Mouse (Mus musculus) lung, adult 2 months (tissue): ENCODE results near the gene Tlx3. TPM values are rescaled to one million over a fixed set of nuclear protein-coding genes. Genes with fewer than 3 reads are reported as not detected.

Experiments used
- DNase-seq: peaks from one replicate; pipeline ENCODE4 v3.0.0; 2022
- H3K4me1 ChIP-seq: fragments of 200-500 bp; 2 replicates; pipeline ENCODE4 v1.6.1; 2011; ENCODE audit warnings: low read length; ENCODE audit not compliant: control insufficient read depth, insufficient read depth
- H3K4me3 ChIP-seq: fragments of 200-500 bp; replicated peaks from 2 replicates; pipeline ENCODE3; 2011; ENCODE audit warnings: low read depth, mild to moderate bottlenecking, control low read depth, low read length; ENCODE audit errors: extremely low read depth
- CTCF ChIP-seq: fragments of 200-500 bp; IDR thresholded peaks from 2 replicates; pipeline ENCODE4 v1.5.1; 2011; ENCODE audit warnings: mild to moderate bottlenecking, low read length, control low read depth; ENCODE audit not compliant: insufficient read depth
- POLR2A ChIP-seq: fragments of 200-500 bp; IDR thresholded peaks from 2 replicates; pipeline ENCODE4 v1.6.1; 2011; ENCODE audit warnings: low read depth, mild to moderate bottlenecking, control low read depth, low read length, borderline replicate concordance; ENCODE audit errors: extremely low read depth
- WGBS: fragments of 180-500 bp; shearing (Covaris S2); methylation state at CpG from one replicate; pipeline ENCODE4 v1.1.7; 2018; 5-methylcytosine and 5-hydroxymethylcytosine counted together
- polyA plus RNA-seq: library from polyadenylated mRNA; depleted of rRNA; stranded (reverse); fragments of >200 nt; gene quantifications from 2 replicates; pipeline ENCODE4 v1.2.3, GENCODE M21; 2012; rRNA removed

The Tlx3 gene
- polyA plus RNA-seq, result not detected in 2 replicates

DNA sequence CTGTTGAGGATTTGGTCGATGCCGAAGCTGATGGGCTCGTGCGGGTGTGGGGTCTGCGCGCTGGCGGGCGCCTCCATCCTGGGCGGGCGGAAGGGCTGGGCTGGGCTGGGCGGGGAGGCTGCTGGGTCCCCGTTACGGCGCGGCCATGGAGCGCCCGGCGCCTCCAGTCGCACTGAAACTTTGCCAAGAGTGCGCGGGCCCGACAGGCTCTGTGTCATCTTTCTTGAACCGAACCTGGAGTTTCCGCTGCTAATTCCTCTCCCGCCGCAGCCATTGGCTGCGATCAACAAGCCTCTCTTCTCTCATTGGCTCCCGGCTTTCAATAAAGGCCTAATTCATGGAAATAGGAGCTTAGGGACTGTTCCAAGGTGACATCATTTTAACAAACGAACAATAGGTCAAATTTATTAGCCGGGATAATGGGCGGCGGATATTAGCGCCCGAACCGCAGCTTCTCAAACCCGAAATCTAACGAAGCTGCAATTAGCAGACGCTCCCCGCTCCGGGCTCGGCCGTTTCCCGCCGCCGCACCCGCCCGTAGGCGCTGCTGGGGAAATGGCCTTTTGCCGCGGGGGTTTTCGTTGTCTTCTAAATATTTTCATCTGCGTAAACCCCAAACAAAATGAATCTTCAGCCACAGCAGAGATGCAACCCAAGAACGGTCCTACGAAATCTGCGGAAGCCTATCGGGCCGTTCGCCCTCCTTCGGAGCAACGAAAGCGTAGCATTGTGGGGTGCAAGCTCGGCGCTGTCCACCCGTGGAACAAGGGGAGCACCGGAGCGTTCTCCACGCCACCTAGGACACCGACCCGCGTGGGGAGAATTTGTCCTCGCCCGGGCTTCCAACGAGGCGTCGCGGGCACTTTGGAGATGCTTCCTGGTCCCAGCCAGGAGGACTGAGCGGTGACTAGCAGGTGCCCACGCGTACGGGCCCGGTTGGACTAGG, at the start of gene Tlx3:
Tlx3 (minus strand) TSS at position 207 of the 946 bp plus-strand sequence.
- TF ChIP-seq CTCF (no peak), POLR2A (no peak)
- peak; percentile 31 for DNase-seq
- Histone ChIP-seq H3K4me1 (no peaks in the 10 kb centered on the region), H3K4me3 (no peak within 1 kb of the TSS)
- 3% methylated on average over 79 of the region's 81 CpGs for WGBS

DNA sequence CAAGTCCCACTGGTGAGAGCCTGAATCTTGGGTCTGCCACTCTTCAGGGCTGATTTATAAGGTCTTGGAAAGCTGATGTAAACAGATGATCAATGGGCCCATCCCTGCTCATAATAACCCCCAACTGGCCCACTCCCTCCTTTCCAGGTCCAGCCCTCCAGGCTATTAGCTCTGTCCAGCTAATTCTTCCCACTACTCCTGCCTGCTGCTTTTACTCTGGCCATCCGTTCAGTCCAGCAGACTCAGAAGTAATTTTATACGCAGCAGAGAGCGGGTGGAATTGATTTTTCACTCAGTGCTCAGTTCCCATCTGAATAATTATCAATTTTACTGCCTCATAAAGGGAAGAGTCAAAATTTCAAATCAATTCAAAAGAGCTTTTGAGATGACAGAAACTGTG, 36.9 kb upstream of the Tlx3 start:
- DNase-seq, result no peak
- Histone ChIP-seq H3K4me1 (no peaks in the 10 kb centered on the region), H3K4me3 (no peak overlapping the region)
- WGBS, result 83% methylated on average over 3 of the region's 3 CpGs
- no peak for TF ChIP-seq CTCF
- TF ChIP-seq POLR2A, result no peak

DNA sequence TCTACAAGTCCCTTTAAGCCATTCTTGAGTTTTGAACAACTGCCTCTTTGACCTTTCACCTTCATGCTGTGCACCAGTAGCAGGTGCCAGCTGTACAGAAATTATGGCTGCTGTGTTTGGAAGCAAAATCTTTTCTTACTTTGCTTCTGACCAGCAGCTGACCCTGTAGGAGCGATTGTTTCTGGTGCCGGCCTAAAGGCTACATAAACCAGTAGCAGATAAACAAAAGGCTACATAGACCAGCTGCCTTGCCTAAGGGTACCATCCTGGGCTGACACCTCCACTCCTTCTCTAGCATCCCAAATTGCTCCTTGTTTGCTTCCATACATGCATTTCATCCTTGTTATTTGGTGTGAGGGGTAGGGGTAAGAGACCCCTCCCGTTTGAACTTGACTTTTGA, 30.7 kb upstream of the Tlx3 start:
- TF ChIP-seq POLR2A (no peak), CTCF (no peak)
- no peak for DNase-seq
- H3K4me3 ChIP-seq, result no peak overlapping the region
- H3K4me1 ChIP-seq, result no peaks in the 10 kb centered on the region
- WGBS, result 68% methylated on average over 3 of the region's 3 CpGs

DNA sequence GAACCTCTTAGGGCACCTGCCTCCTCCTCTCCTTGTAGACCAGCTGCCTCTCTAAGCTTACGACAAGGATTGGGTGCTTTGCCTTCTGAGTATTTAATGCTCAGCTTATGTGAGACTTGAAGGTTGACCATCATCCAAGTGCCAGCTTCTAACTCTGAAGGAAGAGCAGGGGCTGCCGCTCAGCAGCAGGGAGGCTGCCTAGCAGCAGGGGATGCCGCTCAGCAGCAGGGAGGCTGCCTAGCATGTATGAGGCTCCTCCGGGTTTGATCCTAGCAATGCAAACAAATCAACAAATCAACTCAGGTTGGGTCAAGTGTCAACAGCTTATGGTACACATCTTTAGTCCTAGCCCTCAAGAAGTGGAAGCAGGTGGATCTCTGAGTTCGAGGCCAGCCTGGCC, 28.7 kb upstream of the Tlx3 start:
- Histone ChIP-seq H3K4me1 (no peaks in the 10 kb centered on the region), H3K4me3 (no peak overlapping the region)
- TF ChIP-seq CTCF (no peak), POLR2A (no peak)
- WGBS, result 77% methylated on average over 5 of the region's 5 CpGs
- no peak for DNase-seq

DNA sequence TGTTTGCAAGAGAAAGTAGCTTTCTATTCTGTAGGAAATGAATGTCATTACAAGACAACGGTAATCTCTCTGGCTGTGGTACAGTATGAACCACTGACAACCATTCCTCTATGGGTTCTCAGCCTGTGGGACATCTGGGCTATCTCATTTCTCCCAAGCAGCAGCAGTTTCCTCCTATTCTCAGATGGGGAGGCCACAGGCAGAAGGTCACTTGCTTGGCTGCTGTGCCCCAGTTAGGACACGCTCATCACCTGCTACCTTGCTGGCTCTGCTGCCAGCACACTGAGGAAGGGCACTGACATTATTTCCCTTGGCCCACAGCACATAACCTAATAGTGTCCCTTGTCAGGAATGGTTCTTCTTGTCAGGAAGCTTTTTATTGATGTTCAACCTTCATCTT, 24.8 kb upstream of the Tlx3 start:
- H3K4me1 ChIP-seq, result no peaks in the 10 kb centered on the region
- no peak for TF ChIP-seq POLR2A
- no peak for TF ChIP-seq CTCF
- no peak for DNase-seq
- WGBS, result 82% methylated on average over 2 of the region's 2 CpGs
- no peak overlapping the region for H3K4me3 ChIP-seq

DNA sequence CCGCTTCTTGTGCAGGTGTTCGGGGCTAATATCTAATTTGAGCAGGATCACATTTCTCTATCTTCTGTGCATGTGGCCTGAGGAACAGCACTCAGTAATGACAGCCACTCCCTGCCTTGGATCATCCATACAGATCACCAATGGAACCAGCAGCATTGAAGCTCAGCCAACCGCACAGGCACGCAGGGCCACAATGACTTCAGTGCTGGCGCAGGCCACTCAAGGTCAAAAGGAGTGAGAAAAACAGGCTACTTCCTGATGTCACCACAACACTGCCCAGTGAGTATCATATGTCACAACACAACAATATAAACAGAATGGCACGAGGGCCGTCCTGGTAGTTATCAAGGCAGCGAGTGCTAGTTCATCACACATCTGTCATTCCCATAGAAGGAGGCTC, 23.1 kb upstream of the Tlx3 start:
- WGBS, result 72% methylated on average over 8 of the region's 8 CpGs

DNA sequence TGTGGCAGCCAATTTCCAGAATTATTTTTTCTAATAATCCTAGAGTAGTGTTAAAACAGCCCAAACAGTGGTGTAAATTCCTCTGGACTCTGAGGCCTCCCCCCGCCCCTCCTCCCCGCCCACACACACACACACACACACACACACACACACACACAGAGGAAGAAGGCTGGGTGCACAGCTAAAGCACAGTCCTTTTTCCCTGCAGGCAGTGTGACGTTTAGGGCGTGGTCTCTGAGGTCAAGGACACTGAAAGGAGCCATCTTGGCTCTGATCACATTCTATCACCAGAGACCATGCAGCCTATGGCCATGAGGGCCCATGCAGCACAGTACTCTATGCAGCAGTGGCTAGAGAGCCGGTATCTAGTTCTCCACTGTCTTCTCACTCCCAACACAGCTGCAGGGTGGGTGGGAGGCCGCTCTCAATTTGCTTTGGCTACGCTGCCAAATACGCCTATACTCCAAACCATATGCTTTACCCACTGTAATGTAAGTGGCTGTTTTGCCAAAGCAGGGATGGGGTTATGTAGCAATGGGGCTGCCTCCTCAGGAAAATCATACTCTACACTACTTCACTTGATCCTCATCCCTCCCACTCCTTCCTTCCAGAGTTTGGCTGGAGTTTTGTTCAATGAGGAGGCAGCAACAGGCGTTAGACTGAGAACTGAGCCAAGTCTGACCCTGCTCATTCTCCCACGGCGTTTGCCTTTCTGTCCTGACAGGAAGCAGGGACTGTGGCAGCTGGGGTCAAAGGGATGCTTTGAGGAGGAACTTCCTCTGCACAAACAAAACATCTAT, 18.4 kb upstream of the Tlx3 start:
- no peaks in the 10 kb centered on the region for H3K4me1 ChIP-seq
- no peak for TF ChIP-seq POLR2A
- no peak for TF ChIP-seq CTCF
- H3K4me3 ChIP-seq, result no peak overlapping the region
- DNase-seq, result no peak
- WGBS, result 53% methylated on average over 11 of the region's 11 CpGs

More for the DNA sequence above, 23.1 kb upstream of the Tlx3 start:
- no peak for DNase-seq
- TF ChIP-seq POLR2A (no peak), CTCF (no peak)
- Histone ChIP-seq H3K4me1 (no peaks in the 10 kb centered on the region), H3K4me3 (no peak overlapping the region)

DNA sequence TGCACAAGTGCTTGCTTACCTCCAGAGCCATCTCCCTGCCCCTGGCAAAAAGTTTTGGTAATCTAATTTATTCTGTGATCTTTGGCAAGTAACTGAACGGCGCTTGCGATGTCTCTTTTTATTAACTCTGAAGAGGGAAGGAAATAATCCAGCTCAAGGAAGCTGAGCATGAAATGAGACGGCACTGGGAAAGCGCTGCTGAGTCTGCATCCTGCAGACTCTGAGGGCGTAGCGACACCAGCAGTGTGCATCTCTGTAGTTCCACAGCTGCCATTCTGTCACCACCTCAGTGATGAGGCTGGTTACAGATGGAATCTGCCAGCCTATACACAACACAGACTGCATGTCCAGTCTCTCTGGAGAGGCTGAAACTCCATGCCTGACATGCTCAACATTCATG, 17.4 kb upstream of the Tlx3 start:
- no peaks in the 10 kb centered on the region for H3K4me1 ChIP-seq
- WGBS, result 81% methylated on average over 7 of the region's 7 CpGs
- no peak for TF ChIP-seq POLR2A
- TF ChIP-seq CTCF, result no peak
- no peak overlapping the region for H3K4me3 ChIP-seq
- no peak for DNase-seq

DNA sequence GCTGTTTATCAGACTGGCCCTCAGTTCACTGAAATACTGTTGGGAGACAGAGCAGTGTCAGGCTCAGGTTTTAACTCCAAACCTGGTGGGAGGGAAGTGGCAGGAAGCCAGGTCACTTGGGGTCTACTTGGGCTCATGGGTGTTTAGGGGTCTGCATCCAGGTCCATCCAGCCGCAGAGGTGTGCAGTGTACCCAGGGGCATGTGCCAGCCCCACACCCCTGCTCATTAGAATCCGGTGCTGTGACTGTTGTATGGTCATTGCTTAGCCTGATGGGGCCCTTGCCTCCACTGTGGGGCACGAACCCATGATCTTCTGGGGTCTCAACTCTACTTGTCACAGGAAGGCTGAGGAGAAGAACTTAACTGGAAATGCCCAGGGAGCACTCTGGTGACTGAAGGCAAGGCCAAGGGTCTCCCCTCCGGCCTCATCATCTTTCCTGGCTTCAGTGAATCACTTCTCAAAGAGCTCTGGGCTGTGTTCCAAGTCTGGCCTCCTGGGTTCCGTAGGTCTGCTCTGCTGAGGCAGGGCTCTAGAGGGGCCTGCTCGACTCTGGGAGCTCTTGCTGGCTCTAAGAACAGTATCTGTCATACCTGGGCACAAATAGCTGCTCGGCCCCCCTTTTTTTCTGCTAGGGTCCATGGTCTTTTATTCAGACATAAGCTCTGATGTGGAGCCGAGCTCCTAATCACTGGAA, 14.1 kb upstream of the Tlx3 start:
- TF ChIP-seq POLR2A, result no peak
- TF ChIP-seq CTCF, result no peak
- 58% methylated on average over 8 of the region's 8 CpGs for WGBS
- Histone ChIP-seq H3K4me3 (no peak overlapping the region), H3K4me1 (no peaks in the 10 kb centered on the region)
- no peak for DNase-seq
